Mouse (Mus musculus): ENCODE data around the gene Olfr1371. TPM values are rescaled to one million over a fixed set of nuclear protein-coding genes. Genes with fewer than 3 reads are reported as not detected.
A peak's percentile ranks its signal among the peaks of the same experiment; 100 is the strongest.

The Olfr1371 gene
- polyA plus RNA-seq, 1 experiment from 2014 or later, result not detected

DNA sequence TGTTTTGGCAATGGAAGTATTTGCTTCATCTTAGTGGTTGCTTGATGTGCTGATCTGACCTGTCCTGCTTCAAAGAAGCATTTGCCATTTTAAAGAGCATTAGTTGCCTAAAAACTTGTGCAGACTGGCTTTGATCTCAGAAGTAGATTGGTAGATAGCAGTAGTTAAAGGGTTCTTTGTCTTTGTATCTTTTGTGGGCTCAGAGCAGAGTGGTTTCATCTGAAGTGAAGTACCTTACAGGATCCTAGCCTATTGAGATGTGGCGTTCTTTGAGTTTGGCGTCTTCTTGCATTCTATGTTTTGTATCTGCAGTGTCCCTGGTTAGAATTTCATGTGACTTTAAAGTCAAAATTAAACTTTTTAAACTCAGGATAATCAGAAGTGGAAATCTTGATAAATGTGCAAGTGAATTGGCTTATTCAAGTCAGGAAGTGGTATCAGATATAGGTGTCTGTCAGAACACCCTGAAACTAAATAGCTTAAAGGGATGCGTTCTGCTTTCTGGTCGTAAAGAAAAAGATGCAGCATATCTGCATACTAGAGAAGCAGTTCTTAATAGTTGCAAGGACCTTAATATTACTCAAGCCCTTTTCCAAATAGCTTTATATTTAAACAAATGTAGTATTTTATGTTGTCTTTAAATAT lies 27.2 kb upstream of the Olfr1371 start:
- H3K27ac ChIP-seq, result no peak overlapping the region
- no peaks in the 10 kb centered on the region for H3K4me1 ChIP-seq (replicated peaks)
- no peak for ATAC-seq (replicated peaks; ENCODE audit: insufficient number of reproducible peaks, insufficient read depth, low FRiP score, low read depth)
- H3K4me2 ChIP-seq, result no peak overlapping the region
- peaks cover 55% of the 10 kb centered on the region for H3K36me3 ChIP-seq
- no peaks in the 10 kb centered on the region for H3K27me3 ChIP-seq
- H3K4me3 ChIP-seq, result no peak overlapping the region
- no peaks in the 10 kb centered on the region for H3K9me3 ChIP-seq (replicated peaks)
- 85% methylated on average over 4 of the region's 4 CpGs for WGBS
- no peak overlapping the region for H3K9ac ChIP-seq

DNA sequence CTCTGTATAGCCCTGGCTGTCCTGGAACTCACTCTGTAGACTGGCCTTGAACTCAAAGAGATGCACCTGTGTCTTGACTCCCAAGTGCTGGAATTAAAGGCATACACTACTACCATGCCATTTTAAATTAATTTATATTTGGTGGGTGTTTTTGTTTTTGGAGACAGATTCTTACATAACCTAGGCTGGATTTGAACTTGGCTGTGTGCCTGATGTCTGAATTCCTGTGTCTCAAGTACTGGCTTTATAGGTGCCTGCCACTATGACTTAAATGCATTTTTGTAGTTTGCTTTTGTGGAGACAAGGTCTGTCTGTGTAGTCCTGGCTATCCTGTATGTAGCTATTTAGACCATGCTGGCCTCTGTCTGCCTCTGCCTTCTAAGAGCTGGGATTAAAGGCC lies 20.7 kb upstream of the Olfr1371 start:
- Histone ChIP-seq H3K27ac (no peak overlapping the region), H3K9ac (no peak overlapping the region), H3K4me3 (no peak overlapping the region), H3K4me2 (0 out of 2 replicates have a peak overlapping the region, but pooled peaks have one; percentile 5), H3K27me3 (no peaks in the 10 kb centered on the region), H3K4me1 (replicated peaks) (peaks cover 20% of the 10 kb centered on the region), H3K9me3 (replicated peaks) (no peaks in the 10 kb centered on the region), H3K36me3 (peaks cover 19% of the 10 kb centered on the region)
- ATAC-seq (replicated peaks; ENCODE audit: insufficient number of reproducible peaks, insufficient read depth, low FRiP score, low read depth), result no peak

DNA sequence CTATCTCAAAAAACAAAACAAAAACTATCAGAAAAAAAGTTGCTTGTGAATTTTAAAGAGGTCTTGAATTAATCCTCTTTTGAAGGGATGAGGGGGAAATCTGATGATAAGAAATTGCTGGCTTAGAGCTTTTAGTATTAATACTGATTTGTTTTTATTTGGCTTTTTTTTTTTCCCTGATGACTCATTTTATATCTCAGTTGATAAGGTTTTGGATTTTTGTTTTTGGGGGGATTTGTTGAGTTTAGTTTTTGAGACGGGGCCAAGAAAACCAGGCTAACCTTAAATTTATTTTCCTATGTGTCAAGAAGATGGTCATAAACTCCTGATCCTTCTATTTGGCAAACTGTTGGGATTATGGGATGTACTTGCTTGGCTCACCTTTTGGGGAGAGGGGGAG lies 20.1 kb upstream of the Olfr1371 start:
- Histone ChIP-seq H3K36me3 (peaks cover 15% of the 10 kb centered on the region), H3K27me3 (no peaks in the 10 kb centered on the region), H3K27ac (no peak overlapping the region), H3K9me3 (replicated peaks) (no peaks in the 10 kb centered on the region), H3K4me2 (peak overlapping the region; percentile 63; the same call in 1 of the 2 replicates), H3K4me1 (replicated peaks) (peaks cover 20% of the 10 kb centered on the region), H3K4me3 (0 out of 2 replicates have a peak overlapping the region, but pooled peaks have one; percentile 64), H3K9ac (no peak overlapping the region)
- WGBS, result 96% methylated on average over 1 of the region's 1 CpGs
- no peak for ATAC-seq (replicated peaks; ENCODE audit: insufficient number of reproducible peaks, insufficient read depth, low FRiP score, low read depth)

DNA sequence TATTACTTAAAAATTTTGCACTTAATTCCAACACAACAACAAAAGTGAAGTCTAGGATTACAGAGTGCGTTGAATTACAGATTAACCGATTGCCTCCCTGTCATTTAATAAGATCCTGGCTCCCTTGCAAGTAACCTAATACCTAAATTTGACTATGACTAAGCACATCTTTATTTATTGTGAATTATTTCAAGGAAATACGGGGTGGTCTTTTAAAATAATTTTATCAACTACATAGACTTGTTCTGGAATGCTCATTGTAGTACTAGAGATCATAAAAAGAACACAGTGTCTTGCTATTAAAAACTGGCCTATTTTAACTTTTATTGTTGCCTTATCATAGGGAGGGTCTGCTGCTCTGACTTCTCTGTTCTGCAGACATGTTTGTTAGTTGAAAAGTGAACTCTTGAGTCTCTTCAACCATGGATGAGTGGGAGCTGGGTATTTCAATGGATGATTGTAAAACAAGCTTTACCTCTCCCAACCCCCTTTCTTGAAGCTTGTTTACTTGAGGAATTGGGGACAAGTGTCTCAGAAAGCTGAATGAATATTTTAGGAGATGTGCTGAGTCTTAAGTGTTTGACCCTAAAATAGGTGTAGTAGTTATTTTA lies 19.4 kb upstream of the Olfr1371 start:
- Histone ChIP-seq H3K9me3 (replicated peaks) (no peaks in the 10 kb centered on the region), H3K4me3 (peak overlapping the region; percentile 64), H3K27me3 (no peaks in the 10 kb centered on the region), H3K9ac (peak overlapping the region; percentile 80), H3K27ac (no peak overlapping the region), H3K4me1 (replicated peaks) (peaks cover 20% of the 10 kb centered on the region), H3K36me3 (peaks cover 8% of the 10 kb centered on the region), H3K4me2 (peak overlapping the region; percentile 63)
- no peak for ATAC-seq (replicated peaks; ENCODE audit: insufficient number of reproducible peaks, insufficient read depth, low FRiP score, low read depth)
- WGBS, result 20% methylated on average over 3 of the region's 3 CpGs

DNA sequence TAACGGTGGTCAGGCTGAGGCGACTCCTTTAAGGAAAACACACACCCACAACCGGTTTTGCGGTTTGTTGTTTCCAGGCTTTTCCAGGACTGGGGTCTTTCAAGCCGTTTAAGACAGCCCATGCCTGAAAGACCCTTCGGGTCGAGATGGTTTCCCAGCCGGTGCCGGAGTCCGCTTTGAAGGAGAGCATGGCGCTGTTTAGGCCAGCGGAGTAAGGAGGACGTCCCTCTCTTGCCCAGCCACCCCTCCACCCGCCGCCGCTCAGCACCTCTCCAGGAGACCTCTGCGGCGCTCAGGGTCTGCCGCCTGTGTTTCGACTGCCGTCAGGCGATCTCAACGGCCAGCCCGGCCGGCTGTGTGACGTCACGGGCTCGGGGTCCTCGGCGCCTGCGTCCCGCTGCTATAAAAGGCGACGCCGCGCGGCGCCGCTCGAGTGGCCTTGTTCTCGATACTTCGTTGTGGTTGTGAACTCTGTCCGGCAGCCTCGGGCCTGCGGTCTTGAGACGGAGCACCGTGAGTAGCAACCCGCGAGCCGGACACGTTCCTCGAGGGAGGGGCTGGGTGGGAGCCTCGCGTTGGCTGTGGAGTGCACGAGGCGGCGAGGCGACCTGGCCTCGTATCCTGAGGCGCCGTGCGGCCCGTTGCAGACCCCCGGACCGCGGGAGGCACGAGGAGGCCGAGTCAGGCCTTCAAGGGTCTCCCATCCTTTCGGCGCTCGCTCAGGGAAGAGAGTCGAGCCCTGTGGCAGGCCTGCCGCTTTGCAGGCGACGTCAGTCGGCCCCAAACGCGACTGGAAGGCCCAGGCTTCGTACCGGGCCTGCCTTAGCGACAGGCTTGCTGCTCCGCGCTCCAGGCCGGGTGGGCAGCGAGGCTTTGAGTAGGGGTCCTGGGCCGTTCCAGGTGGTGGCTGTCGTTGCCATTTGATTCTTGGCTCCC lies 18.1 kb upstream of the Olfr1371 start, which contains the start of gene Skp1a:
TSS of gene Skp1a (plus strand) at position 390 of the 936 bp plus-strand sequence.
- WGBS, result under 1% methylated on average over 87 of the region's 87 CpGs
- Histone ChIP-seq H3K9ac (peak within 1 kb of the TSS; percentile 80), H3K4me2 (peak within 1 kb of the TSS; percentile 63), H3K36me3 (no peaks in the 10 kb centered on the region), H3K4me1 (replicated peaks) (peaks cover 20% of the 10 kb centered on the region), H3K9me3 (replicated peaks) (no peaks in the 10 kb centered on the region), H3K27me3 (no peaks in the 10 kb centered on the region), H3K27ac (peak within 1 kb of the TSS; percentile 99), H3K4me3 (peak within 1 kb of the TSS; percentile 64)
- ATAC-seq (replicated peaks; ENCODE audit: insufficient number of reproducible peaks, insufficient read depth, low FRiP score, low read depth), result peak; percentile 81

DNA sequence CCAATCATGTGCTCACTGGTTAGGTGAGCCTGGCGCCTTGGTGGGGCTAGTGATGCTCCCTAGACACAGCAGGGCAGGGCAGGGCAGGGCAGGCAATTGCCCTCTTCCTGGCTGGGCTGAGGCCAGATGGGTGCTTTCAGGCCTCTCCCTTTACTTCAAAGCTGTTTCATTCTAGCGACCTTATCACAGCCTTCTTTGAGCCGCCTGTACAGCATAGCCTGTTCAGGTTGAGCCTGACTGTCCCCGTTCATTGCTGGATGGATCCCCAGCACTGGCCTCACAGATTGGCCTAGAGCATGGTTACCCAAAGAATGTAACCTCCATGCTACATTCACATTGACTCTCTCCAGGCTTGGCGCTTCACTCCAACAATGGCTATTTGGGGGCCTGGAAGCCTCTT lies 16.9 kb upstream of the Olfr1371 start:
- Histone ChIP-seq H3K4me2 (peak overlapping the region; percentile 63), H3K36me3 (no peaks in the 10 kb centered on the region), H3K9me3 (replicated peaks) (no peaks in the 10 kb centered on the region), H3K27ac (no peak overlapping the region), H3K4me3 (peak overlapping the region; percentile 64), H3K27me3 (no peaks in the 10 kb centered on the region), H3K4me1 (replicated peaks) (peaks cover 20% of the 10 kb centered on the region), H3K9ac (0 out of 2 replicates have a peak overlapping the region, but pooled peaks have one; percentile 80)
- no peak for ATAC-seq (replicated peaks; ENCODE audit: insufficient number of reproducible peaks, insufficient read depth, low FRiP score, low read depth)
- WGBS, result 56% methylated on average over 5 of the region's 5 CpGs

DNA sequence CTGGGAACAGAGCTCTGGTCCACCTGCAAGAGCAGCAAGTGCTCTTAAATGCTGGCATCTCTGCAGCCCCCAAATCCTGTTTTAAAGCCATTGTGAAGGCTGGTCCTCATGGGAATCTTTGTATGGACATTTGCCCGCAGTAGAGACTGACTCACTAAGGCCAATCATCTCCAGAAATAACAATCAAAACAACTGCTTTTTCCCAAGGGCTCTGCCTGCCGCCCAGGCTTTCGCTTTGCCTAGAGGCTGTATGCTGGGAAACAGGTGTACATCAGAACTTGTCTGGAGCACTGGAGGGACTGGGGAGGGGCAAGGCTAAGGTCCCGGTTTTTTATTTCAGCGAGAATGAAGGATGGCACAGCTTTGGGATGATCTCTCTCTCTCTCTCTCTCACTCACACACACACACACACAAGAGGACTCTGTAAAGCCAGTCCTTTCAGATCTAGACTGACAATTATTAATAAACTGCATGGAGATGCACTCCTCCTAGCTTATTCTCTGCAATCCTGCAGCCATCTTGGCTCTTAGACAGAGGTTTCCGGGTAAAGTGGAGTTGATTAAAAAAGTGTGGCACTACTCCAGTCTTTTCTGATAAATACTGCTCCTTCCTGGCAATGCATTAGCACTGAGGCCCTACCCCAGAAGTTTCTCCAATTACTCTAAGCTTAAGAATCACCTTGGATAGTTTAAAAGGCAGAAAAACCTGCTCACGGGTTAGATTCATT lies 15.1 kb upstream of the Olfr1371 start:
- Histone ChIP-seq H3K9me3 (replicated peaks) (no peaks in the 10 kb centered on the region), H3K9ac (no peak overlapping the region), H3K4me2 (no peak overlapping the region), H3K36me3 (no peaks in the 10 kb centered on the region), H3K4me3 (no peak overlapping the region), H3K27ac (no peak overlapping the region), H3K27me3 (peaks cover 3% of the 10 kb centered on the region; the same call in 1 of the 2 replicates), H3K4me1 (replicated peaks) (peaks cover 16% of the 10 kb centered on the region)
- no peak for ATAC-seq (replicated peaks; ENCODE audit: insufficient number of reproducible peaks, insufficient read depth, low FRiP score, low read depth)
- WGBS, result 76% methylated on average over 7 of the region's 7 CpGs

DNA sequence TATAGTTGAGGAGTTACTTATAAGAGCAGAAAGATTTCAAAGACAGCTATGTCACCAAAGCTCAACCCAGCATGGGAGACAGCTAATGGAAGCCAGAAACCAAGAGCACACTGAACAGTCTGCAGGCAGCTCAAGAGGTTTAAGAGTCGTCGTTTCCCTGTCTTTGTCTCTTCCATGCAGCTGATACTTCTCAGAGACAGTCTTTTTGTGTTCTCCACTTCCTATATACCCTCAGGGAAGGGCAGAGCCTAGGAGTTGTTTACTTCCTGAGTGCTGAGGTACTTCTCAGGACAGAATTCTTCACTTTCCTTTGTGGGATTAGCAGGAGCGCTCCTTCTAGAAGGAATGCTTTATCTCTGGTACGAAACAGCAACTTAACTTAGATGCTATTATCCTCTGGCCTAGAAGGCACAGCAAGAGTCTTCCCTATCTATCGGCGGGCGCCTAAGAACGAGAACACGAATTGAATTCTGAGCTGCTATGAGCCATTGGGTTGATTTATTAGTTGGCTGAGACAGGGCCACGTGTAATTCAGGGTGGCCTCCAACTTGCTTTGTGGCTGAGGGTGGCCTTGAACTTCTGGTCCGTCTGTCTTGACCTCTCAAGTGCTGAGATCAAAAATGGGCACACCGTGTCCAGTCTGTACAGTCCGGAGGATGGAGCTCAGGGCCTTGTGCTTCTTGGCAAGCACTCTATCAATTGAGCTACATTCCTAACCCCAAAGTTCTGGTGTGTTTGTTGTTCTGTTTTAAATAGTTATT lies 13.9 kb upstream of the Olfr1371 start:
- WGBS, result 73% methylated on average over 13 of the region's 13 CpGs
- Histone ChIP-seq H3K4me2 (no peak overlapping the region), H3K4me3 (no peak overlapping the region), H3K9ac (no peak overlapping the region), H3K4me1 (replicated peaks) (peaks cover 11% of the 10 kb centered on the region), H3K27me3 (peaks cover 3% of the 10 kb centered on the region; the same call in 1 of the 2 replicates), H3K9me3 (replicated peaks) (no peaks in the 10 kb centered on the region), H3K27ac (no peak overlapping the region), H3K36me3 (no peaks in the 10 kb centered on the region)
- no peak for ATAC-seq (replicated peaks; ENCODE audit: insufficient number of reproducible peaks, insufficient read depth, low FRiP score, low read depth)

DNA sequence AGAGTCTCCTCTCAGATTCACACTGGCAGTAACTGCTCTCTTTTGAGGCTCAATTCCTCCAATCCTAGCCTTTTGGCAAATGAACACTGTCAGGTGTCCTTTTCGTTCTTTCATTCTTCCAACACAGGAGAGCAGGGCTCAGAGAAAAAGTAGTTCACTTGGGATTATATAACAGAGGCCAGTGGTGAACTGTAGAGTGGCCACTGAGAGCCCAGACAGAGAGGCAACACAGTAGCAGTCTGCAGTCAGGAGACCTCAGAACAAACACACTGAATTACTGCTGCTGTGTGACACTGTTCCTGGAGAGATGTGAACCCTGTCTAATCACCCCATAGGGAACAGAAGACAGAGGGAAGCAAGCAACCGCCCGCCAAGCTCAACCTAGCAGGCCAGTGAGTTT lies 13.3 kb upstream of the Olfr1371 start:
- Histone ChIP-seq H3K9ac (no peak overlapping the region), H3K4me1 (replicated peaks) (peaks cover 11% of the 10 kb centered on the region), H3K36me3 (no peaks in the 10 kb centered on the region), H3K9me3 (replicated peaks) (no peaks in the 10 kb centered on the region), H3K4me2 (no peak overlapping the region), H3K27me3 (peaks cover 3% of the 10 kb centered on the region; the same call in 1 of the 2 replicates), H3K4me3 (no peak overlapping the region), H3K27ac (no peak overlapping the region)
- ATAC-seq (replicated peaks; ENCODE audit: insufficient number of reproducible peaks, insufficient read depth, low FRiP score, low read depth), result no peak
- 79% methylated on average over 3 of the region's 3 CpGs for WGBS

DNA sequence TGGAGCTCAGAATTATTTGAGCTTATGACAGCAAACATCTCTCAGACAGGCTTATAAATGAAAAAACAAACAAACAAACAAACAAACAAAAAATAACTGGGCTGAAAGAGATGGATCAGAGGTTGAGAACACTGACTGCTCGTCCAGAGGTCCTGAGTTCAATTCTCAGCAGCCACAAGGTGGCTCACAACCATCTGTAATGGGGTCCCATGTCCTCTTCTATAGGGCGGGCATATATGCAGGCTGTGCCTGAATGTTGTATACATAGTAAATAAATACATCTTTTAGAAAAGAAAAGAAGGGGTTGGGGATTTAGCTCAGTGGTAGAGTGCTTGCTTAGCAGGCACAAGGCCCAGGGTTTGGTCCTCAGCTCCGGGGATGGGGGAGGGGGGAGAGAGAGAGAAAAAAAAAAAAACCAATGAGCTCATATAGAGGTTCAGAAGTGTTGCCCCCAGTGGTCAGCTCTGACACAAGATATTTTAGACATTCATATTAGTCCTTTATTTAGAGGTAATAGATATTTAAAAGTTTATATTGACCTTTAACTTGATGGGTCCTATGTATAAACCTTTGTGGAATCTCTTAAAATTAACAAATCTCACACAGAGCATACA lies 12.3 kb upstream of the Olfr1371 start:
- WGBS, result 64% methylated on average over 3 of the region's 3 CpGs
- H3K27me3 ChIP-seq, result peaks cover 3% of the 10 kb centered on the region; the same call in 1 of the 2 replicates
- H3K36me3 ChIP-seq, result no peaks in the 10 kb centered on the region

More for the DNA sequence above, 12.3 kb upstream of the Olfr1371 start:
- no peak for ATAC-seq (replicated peaks; ENCODE audit: insufficient number of reproducible peaks, insufficient read depth, low FRiP score, low read depth)
- H3K27ac ChIP-seq, result no peak overlapping the region
- no peak overlapping the region for H3K4me3 ChIP-seq
- H3K4me1 ChIP-seq (replicated peaks), result peaks cover 11% of the 10 kb centered on the region
- H3K4me2 ChIP-seq, result no peak overlapping the region
- H3K9me3 ChIP-seq (replicated peaks), result no peaks in the 10 kb centered on the region
- no peak overlapping the region for H3K9ac ChIP-seq
